8 mouse cellular contexts compared by ENCODE assay signal in the genomic region with DNA sequence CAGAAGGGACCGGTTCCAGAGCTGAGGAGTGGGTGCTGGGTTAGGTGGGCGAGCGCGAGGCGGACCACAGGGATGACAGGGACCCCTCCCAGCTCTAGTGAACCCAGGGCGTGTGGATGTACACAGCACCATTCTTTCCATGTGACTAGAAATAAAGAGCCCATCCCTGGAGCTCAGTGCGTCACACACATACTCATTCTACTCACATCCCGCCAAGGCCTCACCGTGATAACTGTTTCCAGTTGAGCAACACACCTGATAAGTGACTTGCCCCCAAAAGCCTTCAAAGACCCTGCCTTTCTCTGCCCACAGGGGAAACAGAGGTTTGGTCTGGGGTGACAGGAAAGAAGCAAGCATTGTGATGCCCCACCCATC. TPM values are rescaled to one million over a fixed set of nuclear protein-coding genes. Genes with fewer than 3 reads are reported as not detected.
DNase-seq lines count a peak whose midpoint lies in the region; ATAC-seq and TF ChIP-seq lines count a peak whose summit lies in the region.

No protein-coding gene starts in this region.

- no peak for TF ChIP-seq CTCF in kidney, adult 2 months (conservative IDR thresholded peaks at IDR 0.05; ENCODE audit: insufficient read depth, insufficient read length, low read depth, low read length)
- no peak for TF ChIP-seq CTCF in bone marrow, adult 2 months (IDR thresholded peaks at IDR 0.05; ENCODE audit: control insufficient read depth, insufficient read depth, low read length)

- DNase-seq in kidney, adult 2 months: no peak
- no peak for DNase-seq in kidney, postnatal 25 days
- DNase-seq in layer of hippocampus, adult 18-20 months (ENCODE audit: low spot score in 2 of 2): no peak
- DNase-seq in spleen, postnatal 10 days (ENCODE audit: low spot score in 2 of 2): no peak
- DNase-seq in embryo, embryonic 9.5 days (ENCODE audit: extremely low spot score): no peak

- peak overlapping the region; percentile 62 for H3K9ac ChIP-seq in hindbrain, embryonic 15.5 days
- H3K9ac ChIP-seq in midbrain, embryonic 12.5 days (replicated peaks): peak overlapping the region; percentile 67

- WGBS in kidney, adult 2 months: 4% methylated on average over 9 of the region's 9 CpGs
- 4% methylated on average over 9 of the region's 9 CpGs for WGBS in bone marrow, adult 2 months
- WGBS in hindbrain, embryonic 15.5 days: 2% methylated on average over 9 of the region's 9 CpGs
- 1% methylated on average over 9 of the region's 9 CpGs for WGBS in midbrain, embryonic 12.5 days

- peak overlapping the region; percentile 94 for H3K4me3 ChIP-seq in kidney, adult 2 months (ENCODE audit: insufficient read depth, low read depth, low read length)
- H3K4me3 ChIP-seq in bone marrow, adult 2 months (replicated peaks; ENCODE audit: control insufficient read depth, low read depth, low read length): peak overlapping the region; percentile 97
- H3K4me3 ChIP-seq in hindbrain, embryonic 15.5 days: peak overlapping the region; percentile 64
- H3K4me3 ChIP-seq in midbrain, embryonic 12.5 days: peak overlapping the region; percentile 85

- H3K9me3 ChIP-seq in hindbrain, embryonic 15.5 days: no peaks in the 10 kb centered on the region
- H3K9me3 ChIP-seq in midbrain, embryonic 12.5 days: no peaks in the 10 kb centered on the region

- peak overlapping the region; percentile 69 for H3K4me2 ChIP-seq in hindbrain, embryonic 15.5 days
- peak overlapping the region; percentile 77 for H3K4me2 ChIP-seq in midbrain, embryonic 12.5 days (replicated peaks)

- no peak overlapping the region for H3K27ac ChIP-seq in kidney, adult 2 months (ENCODE audit: insufficient read depth, low read depth, low read length)
- 0 out of 2 replicates have a peak overlapping the region, but pooled peaks have one; percentile 50 for H3K27ac ChIP-seq in bone marrow, adult 2 months (ENCODE audit: control insufficient read depth, insufficient read depth, low read depth, low read length, poor library complexity)
- H3K27ac ChIP-seq in hindbrain, embryonic 15.5 days (replicated peaks): peak overlapping the region; percentile 78
- H3K27ac ChIP-seq in midbrain, embryonic 12.5 days (replicated peaks): 0 out of 2 replicates have a peak overlapping the region, but pooled peaks have one; percentile 30

- H3K4me1 ChIP-seq in kidney, adult 2 months (ENCODE audit: control insufficient read depth, insufficient read depth, low read length): peaks cover 7% of the 10 kb centered on the region; the same call in 1 of the 2 replicates
- H3K4me1 ChIP-seq in bone marrow, adult 2 months (ENCODE audit: control insufficient read depth, insufficient read depth, low read length): no peaks in the 10 kb centered on the region
- H3K4me1 ChIP-seq in hindbrain, embryonic 15.5 days (replicated peaks): peaks cover 41% of the 10 kb centered on the region
- peaks cover 25% of the 10 kb centered on the region for H3K4me1 ChIP-seq in midbrain, embryonic 12.5 days

- ATAC-seq in hindbrain, embryonic 15.5 days (ENCODE audit: low FRiP score, low read depth): no peak; the same call in 1 of the 2 replicates
- no peak for ATAC-seq in midbrain, embryonic 12.5 days (ENCODE audit: low FRiP score, low read depth)

- H3K36me3 ChIP-seq in kidney, adult 2 months (ENCODE audit: control insufficient read depth, insufficient read depth, low read length): no peaks in the 10 kb centered on the region
- H3K36me3 ChIP-seq in hindbrain, embryonic 15.5 days: no peaks in the 10 kb centered on the region
- no peaks in the 10 kb centered on the region for H3K36me3 ChIP-seq in midbrain, embryonic 12.5 days

- TF ChIP-seq POLR2A in kidney, adult 2 months (IDR thresholded peaks at IDR 0.05; ENCODE audit: low read depth, low read length): no peak
- no peak for TF ChIP-seq POLR2A in bone marrow, adult 2 months (IDR thresholded peaks at IDR 0.05; ENCODE audit: borderline replicate concordance, control insufficient read depth, low read depth, low read length)

- H3K27me3 ChIP-seq in kidney, adult 2 months (replicated peaks; ENCODE audit: control insufficient read depth, insufficient read depth, low read length): no peaks in the 10 kb centered on the region
- H3K27me3 ChIP-seq in hindbrain, embryonic 15.5 days: no peaks in the 10 kb centered on the region
- H3K27me3 ChIP-seq in midbrain, embryonic 12.5 days: peaks cover under 1% of the 10 kb centered on the region; the same call in 1 of the 2 replicates

RNA-seq across cellular contexts. Expression of gene Kctd21, which starts 0.5 kb away (rescaled TPM):
- polyA plus RNA-seq in kidney, adult 2 months (2012; rRNA removed): 6.3 and 6.8 TPM in 2 replicates
- 0.65 and 1.2 TPM in 2 replicates for polyA plus RNA-seq in bone marrow, adult 2 months (2011; ENCODE audit: insufficient read depth, insufficient read length, low replicate concordance, missing spikeins)
- 7.3 and 7.7 TPM in 2 replicates for polyA plus RNA-seq in hindbrain, embryonic 15.5 days (2015; fragmentation: Nextera tagmentation; extraction: Ambion mirVana)
- 5.1 and 7.1 TPM in 2 replicates for polyA plus RNA-seq in midbrain, embryonic 12.5 days (2016; fragmentation: Nextera tagmentation; extraction: Ambion mirVana)
- 10 to 100 TPM; 15.0 to 16.0 TPM for total RNA-seq in layer of hippocampus, adult 18-20 months (2021)

RNA-seq across cellular contexts. Expression of gene Usp35, which starts 0.8 kb away (rescaled TPM):
- polyA plus RNA-seq in kidney, adult 2 months (2012; rRNA removed): 1.8 and 2.7 TPM in 2 replicates
- 3.8 and 6.4 TPM in 2 replicates for polyA plus RNA-seq in bone marrow, adult 2 months (2011; ENCODE audit: insufficient read depth, insufficient read length, low replicate concordance, missing spikeins)
- polyA plus RNA-seq in hindbrain, embryonic 15.5 days (2015; fragmentation: Nextera tagmentation; extraction: Ambion mirVana): 3.6 and 5.2 TPM in 2 replicates
- 3.2 and 4.1 TPM in 2 replicates for polyA plus RNA-seq in midbrain, embryonic 12.5 days (2016; fragmentation: Nextera tagmentation; extraction: Ambion mirVana)
- total RNA-seq in layer of hippocampus, adult 18-20 months (2021): 10 to 100 TPM; 14.7 to 16.2 TPM

RNA-seq across cellular contexts. Expression of gene Alg8, which starts 38.8 kb away (rescaled TPM):
- 9.9 and 10.4 TPM in 2 replicates for polyA plus RNA-seq in kidney, adult 2 months (2012; rRNA removed)
- polyA plus RNA-seq in bone marrow, adult 2 months (2011; ENCODE audit: insufficient read depth, insufficient read length, low replicate concordance, missing spikeins): 48.7 and 59.1 TPM in 2 replicates
- polyA plus RNA-seq in hindbrain, embryonic 15.5 days (2015; fragmentation: Nextera tagmentation; extraction: Ambion mirVana): 14.8 and 16.2 TPM in 2 replicates
- polyA plus RNA-seq in midbrain, embryonic 12.5 days (2016; fragmentation: Nextera tagmentation; extraction: Ambion mirVana): 29.8 and 31.1 TPM in 2 replicates
- total RNA-seq in layer of hippocampus, adult 18-20 months (2021): 10 to 100 TPM; 10.6 to 10.8 TPM
